10 mouse cellular contexts compared by ENCODE assay signal in the genomic region with DNA sequence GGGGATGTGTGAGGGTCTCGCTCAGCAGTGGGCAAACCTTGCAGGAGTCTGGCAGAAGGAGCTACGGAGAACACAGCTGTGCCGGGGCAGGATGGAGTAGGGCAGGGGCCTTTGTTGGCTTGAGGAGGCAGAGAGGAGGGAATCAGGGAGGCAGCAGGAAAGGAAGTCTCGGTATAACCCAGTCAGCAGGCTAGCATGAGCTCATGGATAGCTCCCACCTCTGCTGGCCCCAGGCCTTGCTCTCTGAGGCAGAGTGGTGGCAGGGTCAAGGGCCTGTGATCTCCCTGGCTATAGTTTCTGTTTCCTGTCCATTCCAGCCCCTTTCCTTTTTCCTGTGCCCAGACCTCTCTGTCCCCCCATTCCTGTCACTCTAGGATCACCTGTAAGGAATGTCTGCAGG. TPM values are rescaled to one million over a fixed set of nuclear protein-coding genes. Genes with fewer than 3 reads are reported as not detected.
DNase-seq lines count a peak whose midpoint lies in the region; ATAC-seq lines count a peak whose summit lies in the region.
"Had no signal": no experiment of that assay in that cellular context is flagged by ENCODE, and none has a peak within 500 bp of the region (broad histone marks: within the 10 kb centered on the region; RNA-seq: fewer than 3 reads in every experiment).

No protein-coding gene starts in this region.

- H3K4me2 ChIP-seq in lung, embryonic 16.5 days (ENCODE audit: low read depth, low read length), result no peak overlapping the region; the same call in 1 of the 2 replicates
- peak overlapping the region; percentile 44 for H3K4me2 ChIP-seq in heart, embryonic 15.5 days
- peak overlapping the region; percentile 24; the same call in 1 of the 2 replicates for H3K4me2 ChIP-seq in liver, embryonic 16.5 days (ENCODE audit: low read depth, low read length)

- peak overlapping the region; percentile 30; the same call in 1 of the 2 replicates for H3K9ac ChIP-seq in lung, embryonic 16.5 days (ENCODE audit: low read length)
- H3K9ac ChIP-seq in heart, embryonic 15.5 days, result no peak overlapping the region
- H3K9ac ChIP-seq in liver, embryonic 16.5 days (ENCODE audit: low read depth, low read length), result peak overlapping the region; percentile 24; the same call in 1 of the 2 replicates

- H3K36me3 ChIP-seq in lung, embryonic 16.5 days (ENCODE audit: control insufficient read depth, insufficient read depth, low read length), result peaks cover 14% of the 10 kb centered on the region
- H3K36me3 ChIP-seq in heart, embryonic 15.5 days, result peaks cover 17% of the 10 kb centered on the region
- H3K36me3 ChIP-seq in liver, embryonic 16.5 days (ENCODE audit: control insufficient read depth, insufficient read depth), result peaks cover 11% of the 10 kb centered on the region

- peak overlapping the region; percentile 53 for H3K27ac ChIP-seq in lung, embryonic 16.5 days (ENCODE audit: low read length)
- H3K27ac ChIP-seq in heart, embryonic 15.5 days, result peak overlapping the region; percentile 55
- H3K27ac ChIP-seq in liver, embryonic 16.5 days (ENCODE audit: low read length), result peak overlapping the region; percentile 4; the same call in 1 of the 2 replicates

- no peak overlapping the region for H3K4me3 ChIP-seq in lung, embryonic 16.5 days (ENCODE audit: low read length)
- no peak overlapping the region for H3K4me3 ChIP-seq in heart, embryonic 15.5 days
- H3K4me3 ChIP-seq in liver, embryonic 16.5 days (ENCODE audit: low read depth, low read length), result no peak overlapping the region

- H3K9me3 ChIP-seq in lung, embryonic 16.5 days (ENCODE audit: control insufficient read depth, low read length), result no peaks in the 10 kb centered on the region
- no peaks in the 10 kb centered on the region for H3K9me3 ChIP-seq in heart, embryonic 15.5 days (replicated peaks)
- no peaks in the 10 kb centered on the region for H3K9me3 ChIP-seq in liver, embryonic 16.5 days (replicated peaks; ENCODE audit: control insufficient read depth, low read length)

- no peak for ATAC-seq in lung, embryonic 16.5 days (ENCODE audit: low read depth)
- no peak for ATAC-seq in heart, embryonic 15.5 days (replicated peaks; ENCODE audit: insufficient number of reproducible peaks, insufficient read depth, low FRiP score, low read depth)
- ATAC-seq in liver, embryonic 16.5 days (ENCODE audit: low read depth), result no peak
- ATAC-seq: activated CD4-positive, CD25-positive, alpha-beta regulatory T cell, adult 4 months had no signal

- peaks cover 38% of the 10 kb centered on the region for H3K4me1 ChIP-seq in lung, embryonic 16.5 days (replicated peaks; ENCODE audit: control insufficient read depth, insufficient read depth, low read length)
- peaks cover 72% of the 10 kb centered on the region for H3K4me1 ChIP-seq in heart, embryonic 15.5 days (replicated peaks)
- H3K4me1 ChIP-seq in liver, embryonic 16.5 days (ENCODE audit: control insufficient read depth, low read depth, low read length), result peaks cover 77% of the 10 kb centered on the region

- no peaks in the 10 kb centered on the region for H3K27me3 ChIP-seq in lung, embryonic 16.5 days (ENCODE audit: control insufficient read depth, insufficient read depth, low read depth, low read length)
- no peaks in the 10 kb centered on the region for H3K27me3 ChIP-seq in heart, embryonic 15.5 days
- no peaks in the 10 kb centered on the region for H3K27me3 ChIP-seq in liver, embryonic 16.5 days (ENCODE audit: control insufficient read depth, insufficient read depth, low read depth, low read length)

- DNase-seq in cerebellum, postnatal 25 days, result peak; percentile 61 to 63
- DNase-seq in cerebellum, postnatal 4 days (ENCODE audit: low spot score in 2 of 2), result no peak
- no peak for DNase-seq in lung, adult 18-20 months
- DNase-seq in gastrocnemius, postnatal 14 days, result no peak
- no peak for DNase-seq in left cerebral cortex, postnatal 10 days (ENCODE audit: extremely low spot score in 1 of 2, low spot score in 2 of 2)
- DNase-seq: kidney, adult 8-10 months had no signal

- 51% methylated on average over 4 of the region's 4 CpGs for WGBS in lung, embryonic 16.5 days
- WGBS in heart, embryonic 15.5 days, result 52% methylated on average over 4 of the region's 4 CpGs
- WGBS in liver, embryonic 16.5 days (ENCODE audit: insufficient replicate concordance), result 67% methylated on average over 4 of the region's 4 CpGs

- intact Hi-C loops in gastrocnemius, postnatal 14 days (cut with DNase I; ENCODE audit: low total_unique reads), result no loop called here
- intact Hi-C loops in left cerebral cortex, postnatal 10 days (cut with DNase I), result no loop called here

RNA-seq across cellular contexts. Expression of a gene that starts 9.5 kb away (rescaled TPM):
- polyA plus RNA-seq in lung, embryonic 16.5 days (2015; fragmentation: Nextera tagmentation; extraction: Ambion mirVana), result 41.0 and 43.1 TPM in 2 replicates
- polyA plus RNA-seq in heart, embryonic 15.5 days (2015; fragmentation: Nextera tagmentation; extraction: Ambion mirVana), result 26.2 and 38.2 TPM in 2 replicates
- polyA plus RNA-seq in liver, embryonic 16.5 days (2015; fragmentation: Nextera tagmentation; extraction: Ambion mirVana), result 13.9 and 14.7 TPM in 2 replicates
- total RNA-seq in gastrocnemius, postnatal 14 days (2021), result 10 to 100 TPM; 18.5 to 22.8 TPM
- 100 to 1,000 TPM; 336 to 340 TPM for total RNA-seq in left cerebral cortex, postnatal 10 days (2021)

RNA-seq across cellular contexts. Expression of a gene that starts 10.9 kb away (rescaled TPM):
- 29.3 and 32.9 TPM in 2 replicates for polyA plus RNA-seq in lung, embryonic 16.5 days (2015; fragmentation: Nextera tagmentation; extraction: Ambion mirVana)
- 3.2 and 4.3 TPM in 2 replicates for polyA plus RNA-seq in heart, embryonic 15.5 days (2015; fragmentation: Nextera tagmentation; extraction: Ambion mirVana)
- polyA plus RNA-seq in liver, embryonic 16.5 days (2015; fragmentation: Nextera tagmentation; extraction: Ambion mirVana), result 0.82 and 1.4 TPM in 2 replicates
- total RNA-seq in gastrocnemius, postnatal 14 days (2021), result not detected
- under 1 TPM; 0.39 to 0.49 TPM for total RNA-seq in left cerebral cortex, postnatal 10 days (2021)

RNA-seq across cellular contexts. Expression of a gene that starts 18.6 kb away (rescaled TPM):
- polyA plus RNA-seq in lung, embryonic 16.5 days (2015; fragmentation: Nextera tagmentation; extraction: Ambion mirVana), result 36.6 and 37.9 TPM in 2 replicates
- polyA plus RNA-seq in heart, embryonic 15.5 days (2015; fragmentation: Nextera tagmentation; extraction: Ambion mirVana), result 23.5 and 34.1 TPM in 2 replicates
- polyA plus RNA-seq in liver, embryonic 16.5 days (2015; fragmentation: Nextera tagmentation; extraction: Ambion mirVana), result 18.4 and 18.7 TPM in 2 replicates
- 1 to 10 TPM; 7.7 to 10.0 TPM for total RNA-seq in gastrocnemius, postnatal 14 days (2021)
- 10 to 100 TPM; 26.4 to 26.7 TPM for total RNA-seq in left cerebral cortex, postnatal 10 days (2021)

RNA-seq across cellular contexts. Expression of a gene that starts 26.2 kb away (rescaled TPM):
- polyA plus RNA-seq in lung, embryonic 16.5 days (2015; fragmentation: Nextera tagmentation; extraction: Ambion mirVana), result 18.6 and 19.6 TPM in 2 replicates
- polyA plus RNA-seq in heart, embryonic 15.5 days (2015; fragmentation: Nextera tagmentation; extraction: Ambion mirVana), result 11.3 and 17.9 TPM in 2 replicates
- 4.3 and 4.5 TPM in 2 replicates for polyA plus RNA-seq in liver, embryonic 16.5 days (2015; fragmentation: Nextera tagmentation; extraction: Ambion mirVana)
- 1 to 10 TPM; 1.5 to 2.2 TPM for total RNA-seq in gastrocnemius, postnatal 14 days (2021)
- 1 to 10 TPM; 1.1 to 2.1 TPM for total RNA-seq in left cerebral cortex, postnatal 10 days (2021)

RNA-seq across cellular contexts. Expression of a gene that starts 35.5 kb away (rescaled TPM):
- 61.2 and 69.2 TPM in 2 replicates for polyA plus RNA-seq in lung, embryonic 16.5 days (2015; fragmentation: Nextera tagmentation; extraction: Ambion mirVana)
- polyA plus RNA-seq in heart, embryonic 15.5 days (2015; fragmentation: Nextera tagmentation; extraction: Ambion mirVana), result 42.3 and 61.2 TPM in 2 replicates
- 24.2 and 26.3 TPM in 2 replicates for polyA plus RNA-seq in liver, embryonic 16.5 days (2015; fragmentation: Nextera tagmentation; extraction: Ambion mirVana)
- 10 to 100 TPM; 62.8 to 71.1 TPM for total RNA-seq in gastrocnemius, postnatal 14 days (2021)
- 10 to 100 TPM; 23.7 to 32.6 TPM for total RNA-seq in left cerebral cortex, postnatal 10 days (2021)

Comparison
In these comparisons a context has a peak if more than half of its experiments do, and no peak if none do; other contexts are left out.
1. DNase-seq: peak in cerebellum, postnatal 25 days (2 of 2); none in cerebellum, postnatal 4 days (0 of 2), lung, adult 18-20 months (0 of 2), gastrocnemius, postnatal 14 days (single experiment) and left cerebral cortex, postnatal 10 days (0 of 2).
2. H3K27ac ChIP-seq: peak in every context shown above with its lines; median percentile 55 in heart, embryonic 15.5 days; 53 in lung, embryonic 16.5 days; 4 in liver, embryonic 16.5 days.